Mouse (Mus musculus): ENCODE measurements around the gene Man1b1. TPM values are rescaled to one million over a fixed set of nuclear protein-coding genes. Genes with fewer than 3 reads are reported as not detected.
A peak's percentile ranks its signal among the peaks of the same experiment; 100 is the strongest.

The Man1b1 gene
- polyA plus RNA-seq, 1 experiment: 20.5 TPM

- TF ChIP-seq POLR2A (IDR thresholded peaks at IDR 0.05; ENCODE audit: low read depth, low read length) (no peak), CTCF (IDR thresholded peaks at IDR 0.05; ENCODE audit: extremely low read depth, insufficient read length, insufficient replicate concordance, low read depth, low read length) (no peak)
- Histone ChIP-seq H3K4me1 (ENCODE audit: control insufficient read depth, insufficient read depth, insufficient read length, low read length) (peaks cover 21% of the 10 kb centered on the region), H3K27me3 (ENCODE audit: control insufficient read depth, insufficient read depth, low read length) (no peaks in the 10 kb centered on the region), H3K27ac (ENCODE audit: insufficient read depth, low read depth, low read length) (no peak overlapping the region), H3K4me3 (ENCODE audit: low read depth, low read length) (peak overlapping the region; percentile 83), H3K36me3 (ENCODE audit: control insufficient read depth, insufficient read depth, low read length) (no peaks in the 10 kb centered on the region)
- 29% methylated on average over 2 of the region's 2 CpGs for WGBS
Measured at GRCm38 (mm10) chr2:25373431-25373830, 41.3 kb downstream of the Man1b1 start.

GRCm38 (mm10) chr2:25376589-25376988 is 44.5 kb downstream of the Man1b1 start:
- H3K4me1 ChIP-seq (ENCODE audit: control insufficient read depth, insufficient read depth, insufficient read length, low read length): peaks cover 17% of the 10 kb centered on the region
- WGBS: 72% methylated on average over 4 of the region's 4 CpGs
- no peak overlapping the region for H3K27ac ChIP-seq (ENCODE audit: insufficient read depth, low read depth, low read length)
- H3K4me3 ChIP-seq (ENCODE audit: low read depth, low read length): no peak overlapping the region
- TF ChIP-seq POLR2A (IDR thresholded peaks at IDR 0.05; ENCODE audit: low read depth, low read length) (no peak), CTCF (IDR thresholded peaks at IDR 0.05; ENCODE audit: extremely low read depth, insufficient read length, insufficient replicate concordance, low read depth, low read length) (peak; percentile 47; the same call in 1 of the 2 replicates)
- H3K27me3 ChIP-seq (ENCODE audit: control insufficient read depth, insufficient read depth, low read length): no peaks in the 10 kb centered on the region
- H3K36me3 ChIP-seq (ENCODE audit: control insufficient read depth, insufficient read depth, low read length): no peaks in the 10 kb centered on the region

GRCm38 (mm10) chr2:25384492-25384891 is 52.4 kb downstream of the Man1b1 start:
- Histone ChIP-seq H3K27me3 (ENCODE audit: control insufficient read depth, insufficient read depth, low read length) (no peaks in the 10 kb centered on the region), H3K36me3 (ENCODE audit: control insufficient read depth, insufficient read depth, low read length) (no peaks in the 10 kb centered on the region), H3K27ac (ENCODE audit: insufficient read depth, low read depth, low read length) (no peak overlapping the region), H3K4me3 (ENCODE audit: low read depth, low read length) (no peak overlapping the region), H3K4me1 (ENCODE audit: control insufficient read depth, insufficient read depth, insufficient read length, low read length) (no peaks in the 10 kb centered on the region)
- 39% methylated on average over 5 of the region's 5 CpGs for WGBS
- TF ChIP-seq POLR2A (IDR thresholded peaks at IDR 0.05; ENCODE audit: low read depth, low read length): no peak
- TF ChIP-seq CTCF (IDR thresholded peaks at IDR 0.05; ENCODE audit: extremely low read depth, insufficient read length, insufficient replicate concordance, low read depth, low read length): no peak

- WGBS: 77% methylated on average over 5 of the region's 5 CpGs
- H3K27me3 ChIP-seq (ENCODE audit: control insufficient read depth, insufficient read depth, low read length): no peaks in the 10 kb centered on the region
- no peak overlapping the region for H3K27ac ChIP-seq (ENCODE audit: insufficient read depth, low read depth, low read length)
- no peaks in the 10 kb centered on the region for H3K36me3 ChIP-seq (ENCODE audit: control insufficient read depth, insufficient read depth, low read length)
- no peak overlapping the region for H3K4me3 ChIP-seq (ENCODE audit: low read depth, low read length)
- peaks cover 8% of the 10 kb centered on the region; the same call in 1 of the 2 replicates for H3K4me1 ChIP-seq (ENCODE audit: control insufficient read depth, insufficient read depth, insufficient read length, low read length)
- TF ChIP-seq POLR2A (IDR thresholded peaks at IDR 0.05; ENCODE audit: low read depth, low read length) (no peak), CTCF (IDR thresholded peaks at IDR 0.05; ENCODE audit: extremely low read depth, insufficient read length, insufficient replicate concordance, low read depth, low read length) (no peak)
Measured at GRCm38 (mm10) chr2:25391266-25391665, 59.1 kb downstream of the Man1b1 start.

- Histone ChIP-seq H3K4me3 (ENCODE audit: low read depth, low read length) (no peak overlapping the region), H3K27ac (ENCODE audit: insufficient read depth, low read depth, low read length) (no peak overlapping the region), H3K36me3 (ENCODE audit: control insufficient read depth, insufficient read depth, low read length) (no peaks in the 10 kb centered on the region), H3K4me1 (ENCODE audit: control insufficient read depth, insufficient read depth, insufficient read length, low read length) (peaks cover 15% of the 10 kb centered on the region; the same call in 1 of the 2 replicates), H3K27me3 (ENCODE audit: control insufficient read depth, insufficient read depth, low read length) (no peaks in the 10 kb centered on the region; the same call in 1 of the 2 replicates)
- WGBS: 58% methylated on average over 3 of the region's 3 CpGs
- TF ChIP-seq CTCF (IDR thresholded peaks at IDR 0.05; ENCODE audit: extremely low read depth, insufficient read length, insufficient replicate concordance, low read depth, low read length): no peak
Measured at GRCm38 (mm10) chr2:25394281-25395221, 62.4 kb downstream of the Man1b1 start.

GRCm38 (mm10) chr2:25395721-25396596 is 63.8 kb downstream of the Man1b1 start, which contains the start of gene Entpd2:
TSS of gene Entpd2 (plus strand) at chr2:25395874.
- Histone ChIP-seq H3K27me3 (ENCODE audit: control insufficient read depth, insufficient read depth, low read length) (no peaks in the 10 kb centered on the region; the same call in 1 of the 2 replicates), H3K27ac (ENCODE audit: insufficient read depth, low read depth, low read length) (peak within 1 kb of the TSS; percentile 72), H3K4me3 (ENCODE audit: low read depth, low read length) (peak within 1 kb of the TSS; percentile 81), H3K36me3 (ENCODE audit: control insufficient read depth, insufficient read depth, low read length) (no peaks in the 10 kb centered on the region), H3K4me1 (ENCODE audit: control insufficient read depth, insufficient read depth, insufficient read length, low read length) (peaks cover 15% of the 10 kb centered on the region; the same call in 1 of the 2 replicates)
- TF ChIP-seq CTCF (IDR thresholded peaks at IDR 0.05; ENCODE audit: extremely low read depth, insufficient read length, insufficient replicate concordance, low read depth, low read length) (0 out of 2 replicates have a peak, but pooled peaks have one; percentile 16), POLR2A (IDR thresholded peaks at IDR 0.05; ENCODE audit: low read depth, low read length) (no peak; the same call in 1 of the 2 replicates)
- 1% methylated on average over 57 of the region's 57 CpGs for WGBS
